Mouse (Mus musculus): ENCODE measurements around the gene Psd4. TPM values are rescaled to one million over a fixed set of nuclear protein-coding genes. Genes with fewer than 3 reads are reported as not detected.

The Psd4 gene
- total and polyA plus RNA-seq, 3 experiments, result 54.8 to 66.8 (median 55.0) TPM

DNA sequence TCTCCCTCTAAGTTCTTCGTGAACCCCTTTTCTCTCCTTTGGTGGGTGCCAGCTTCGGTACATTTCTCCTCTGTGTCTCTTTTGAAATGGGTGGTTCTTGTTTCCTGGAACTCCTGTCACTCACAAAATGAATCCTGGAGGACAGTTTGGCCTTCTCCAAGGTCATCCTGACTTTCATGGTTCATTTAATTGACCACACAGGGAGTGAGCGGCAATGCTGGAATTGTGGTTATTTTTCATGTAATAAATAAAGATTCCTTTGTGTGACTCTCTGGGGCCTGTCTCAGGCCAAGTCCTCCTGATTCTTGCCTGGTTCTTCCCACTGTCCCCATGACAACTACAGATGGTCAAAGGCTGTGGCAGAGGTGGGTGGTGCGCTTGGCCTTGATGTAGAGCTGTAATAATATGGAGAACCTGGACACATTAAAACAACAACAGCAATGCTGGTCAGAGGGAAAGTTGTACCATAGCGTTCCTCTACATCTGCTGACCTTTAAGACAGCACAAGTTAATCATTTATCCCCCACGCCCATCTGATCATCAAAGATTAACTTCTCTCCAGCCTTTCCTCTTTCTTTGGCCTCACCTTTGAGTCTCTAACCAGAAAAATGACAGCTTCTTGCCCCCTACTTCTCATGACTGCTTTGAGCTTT, 54.0 kb downstream of the Psd4 start:
- in situ Hi-C loops (cut with MboI; ENCODE audit: low pct_ligation_motif_present, low pct_unique_long_range_greater_than_20kb, low sequenced_read_pairs), result loop anchor here (25.0 kb wide), 1 partner anchor 341 kb away; the partner anchor contains the start of gene Cacna1b
- Histone ChIP-seq H3K4me3 (replicated peaks in 1 of 3; ENCODE audit: low read depth in 2 of 3, low read length in 2 of 3, poor library complexity in 1 of 3) (no peak overlapping the region), H3K27me3 (replicated peaks) (no peaks in the 10 kb centered on the region), H3K27ac (ENCODE audit: insufficient read depth, low read depth) (no peak overlapping the region), H3K9ac (ENCODE audit: insufficient read depth, low read depth) (no peak overlapping the region), H3K4me1 (ENCODE audit: control insufficient read depth in 1 of 2, insufficient read depth in 2 of 2) (no peaks in the 10 kb centered on the region), H3K9me3 (replicated peaks; ENCODE audit: low read length) (no peaks in the 10 kb centered on the region), H3K36me3 (replicated peaks in 1 of 2; ENCODE audit: control insufficient read depth in 1 of 2, insufficient read depth in 1 of 2, low read length in 1 of 2) (no peaks in the 10 kb centered on the region), H3K79me2 (replicated peaks; ENCODE audit: control insufficient read depth, extremely low read depth, insufficient read depth, poor library complexity, severe bottlenecking) (no peaks in the 10 kb centered on the region), H3K4me2 (ENCODE audit: insufficient read depth, low read depth, poor library complexity, severe bottlenecking) (no peak overlapping the region)
- TF ChIP-seq EP300 (IDR thresholded peaks at IDR 0.05; ENCODE audit: low read length) (no peak), IRF4 (IDR thresholded peaks at IDR 0.05; ENCODE audit: low read depth, low read length) (no peak), JUND (conservative IDR thresholded peaks at IDR 0.05; ENCODE audit: low read depth, low read length) (no peak), POLR2AphosphoS2 (IDR thresholded peaks at IDR 0.05; ENCODE audit: low read depth, low read length) (no peak), CHD1 (IDR thresholded peaks at IDR 0.05; ENCODE audit: low read depth, low read length) (no peak), KAT2A (IDR thresholded peaks at IDR 0.05; ENCODE audit: insufficient replicate concordance, low read length) (no peak), MAFK (IDR thresholded peaks at IDR 0.05; ENCODE audit: insufficient replicate concordance, low read length) (no peak), NRF1 (IDR thresholded peaks at IDR 0.05; ENCODE audit: low read depth, low read length) (no peak), PAX5 (IDR thresholded peaks at IDR 0.05; ENCODE audit: low read length) (no peak), ZKSCAN1 (IDR thresholded peaks at IDR 0.05; ENCODE audit: borderline replicate concordance, low read depth, low read length) (no peak)
- dilution Hi-C loops (cut with MboI; ENCODE audit: extremely low pct_ligation_motif_present, extremely low pct_unique_long_range_greater_than_20kb, low sequenced_read_pairs), result no loop called here
- DNase-seq (ENCODE audit: extremely low read depth), result no peak

DNA sequence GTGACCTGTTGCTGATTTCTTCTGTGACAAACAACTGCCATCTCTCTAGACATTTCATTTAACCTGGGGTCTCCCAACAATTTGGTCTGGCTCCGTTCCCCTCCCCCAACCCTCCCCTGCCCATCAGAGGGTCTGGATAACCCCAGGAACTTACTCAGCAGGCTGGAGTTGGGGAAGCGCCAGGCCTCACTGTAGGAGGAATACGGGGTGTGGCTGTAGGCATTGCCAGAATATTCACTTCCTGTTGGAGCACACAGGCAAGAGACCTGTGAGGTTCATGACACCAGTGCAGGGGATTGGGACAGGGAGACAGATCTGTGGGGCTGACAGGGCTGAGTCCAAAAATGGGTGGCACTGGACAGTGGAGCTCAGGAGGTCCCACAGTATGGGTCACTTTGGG, 55.4 kb downstream of the Psd4 start:
- in situ Hi-C loops (cut with MboI; ENCODE audit: low pct_ligation_motif_present, low pct_unique_long_range_greater_than_20kb, low sequenced_read_pairs), result loop anchor here (25.0 kb wide), 1 partner anchor 339 kb away; the partner anchor contains the start of gene Cacna1b
- TF ChIP-seq MAX (IDR thresholded peaks at IDR 0.05; ENCODE audit: low read length), result no peak
- TF ChIP-seq TCF12 (IDR thresholded peaks at IDR 0.05; ENCODE audit: low read depth, low read length), result no peak
- TF ChIP-seq MYC (IDR thresholded peaks at IDR 0.05; ENCODE audit: low read depth, low read length), result no peak
- no peak for TF ChIP-seq SMC3 (IDR thresholded peaks at IDR 0.05; ENCODE audit: low read depth, low read length)
- Histone ChIP-seq H3K4me3 (replicated peaks in 1 of 3; ENCODE audit: low read depth in 2 of 3, low read length in 2 of 3, poor library complexity in 1 of 3) (no peak overlapping the region), H3K27ac (ENCODE audit: insufficient read depth, low read depth) (no peak overlapping the region), H3K9me3 (replicated peaks; ENCODE audit: low read length) (no peaks in the 10 kb centered on the region), H3K9ac (ENCODE audit: insufficient read depth, low read depth) (no peak overlapping the region), H3K27me3 (replicated peaks) (no peaks in the 10 kb centered on the region), H3K79me2 (replicated peaks; ENCODE audit: control insufficient read depth, extremely low read depth, insufficient read depth, poor library complexity, severe bottlenecking) (no peaks in the 10 kb centered on the region), H3K36me3 (replicated peaks in 1 of 2; ENCODE audit: control insufficient read depth in 1 of 2, insufficient read depth in 1 of 2, low read length in 1 of 2) (no peaks in the 10 kb centered on the region), H3K4me1 (ENCODE audit: control insufficient read depth in 1 of 2, insufficient read depth in 2 of 2) (no peaks in the 10 kb centered on the region), H3K4me2 (ENCODE audit: insufficient read depth, low read depth, poor library complexity, severe bottlenecking) (no peak overlapping the region)
- no peak for DNase-seq (ENCODE audit: extremely low read depth)
- dilution Hi-C loops (cut with MboI; ENCODE audit: extremely low pct_ligation_motif_present, extremely low pct_unique_long_range_greater_than_20kb, low sequenced_read_pairs), result no loop called here

Measured in CH12.LX (cell line).